Mouse (Mus musculus) gastrocnemius, postnatal 4 days (tissue): Measurements from ENCODE around the gene Ifna2. TPM values are rescaled to one million over a fixed set of nuclear protein-coding genes. Genes with fewer than 3 reads are reported as not detected.

ENCODE experiments used
- DNase-seq, 2 experiments: peaks; one replicate each; pipeline ENCODE4 v3.0.0; 2021 to 2022; ENCODE audit warnings: low spot score in 2 of 2, mixed read lengths in 2 of 2
- long read RNA-seq, 2 experiments: library from polyadenylated mRNA; stranded (forward); transcript quantifications; one replicate each; pipeline ENCODE4 v2.0.0; 2021
- total RNA-seq, 2 experiments: library from RNA; stranded (reverse); gene quantifications; 2 replicates each; pipeline ENCODE4 v1.2.3; 2021

The Ifna2 gene
- not detected for total RNA-seq
- long read RNA-seq, experiment 1: 0 reads
- long read RNA-seq, experiment 2: 0 reads

GRCm38 (mm10) chr4:88683812-88684211, at the start of gene Ifna2:
Gene Ifna2, minus strand, starts transcription at chr4:88683912.
- no peak for DNase-seq

- no peak for DNase-seq
These were observed 43.6 kb upstream of the Ifna2 start for GRCm38 (mm10) chr4:88727324-88727723.

GRCm38 (mm10) chr4:88726727-88727126, 43.0 kb upstream of the Ifna2 start:
- DNase-seq: no peak

- no peak for DNase-seq
These were observed 39.9 kb upstream of the Ifna2 start for GRCm38 (mm10) chr4:88723497-88724090.

GRCm38 (mm10) chr4:88721791-88722721, 38.3 kb upstream of the Ifna2 start, which contains the start of the genes Gm26566 and Klhl9:
Gene Gm26566, plus strand, starts transcription at chr4:88721805.
Gene Klhl9, minus strand, starts transcription at chr4:88722465.
- peak; percentile 91 to 92 for DNase-seq

GRCm38 (mm10) chr4:88718715-88719114, 35.0 kb upstream of the Ifna2 start:
- DNase-seq: no peak

- no peak for DNase-seq
These were observed 31.3 kb upstream of the Ifna2 start for GRCm38 (mm10) chr4:88715059-88715458.

- no peak for DNase-seq
These were observed 30.6 kb upstream of the Ifna2 start for GRCm38 (mm10) chr4:88714281-88714680.

GRCm38 (mm10) chr4:88707128-88707826, 23.6 kb upstream of the Ifna2 start:
- DNase-seq: no peak

GRCm38 (mm10) chr4:88705924-88706323, 22.2 kb upstream of the Ifna2 start:
- no peak for DNase-seq

- DNase-seq: no peak
These were observed 15.6 kb upstream of the Ifna2 start for GRCm38 (mm10) chr4:88699301-88699700.

GRCm38 (mm10) chr4:88698781-88699180, 15.1 kb upstream of the Ifna2 start:
- no peak for DNase-seq

- no peak for DNase-seq
These were observed 14.0 kb upstream of the Ifna2 start for GRCm38 (mm10) chr4:88697753-88698152.

GRCm38 (mm10) chr4:88697108-88697507, 13.4 kb upstream of the Ifna2 start:
- DNase-seq: no peak

- DNase-seq: peak; percentile 32 to 69
These were observed 12.6 kb upstream of the Ifna2 start for GRCm38 (mm10) chr4:88696237-88696884.

- DNase-seq: no peak
These were observed 9.7 kb upstream of the Ifna2 start for GRCm38 (mm10) chr4:88693392-88693791.

- DNase-seq: no peak
These were observed 8.8 kb upstream of the Ifna2 start for GRCm38 (mm10) chr4:88692537-88692936.

- no peak for DNase-seq
These were observed 7.5 kb upstream of the Ifna2 start, which contains the start of gene Ifnab for GRCm38 (mm10) chr4:88691259-88691658. Gene Ifnab, minus strand, starts transcription at chr4:88691359.

GRCm38 (mm10) chr4:88681353-88681752, 2.4 kb downstream of the Ifna2 start:
- DNase-seq: no peak

- no peak for DNase-seq
These were observed 3.4 kb downstream of the Ifna2 start for GRCm38 (mm10) chr4:88680362-88680761.

- no peak for DNase-seq
These were observed 6.9 kb downstream of the Ifna2 start, which contains the start of gene Ifna16 for GRCm38 (mm10) chr4:88676824-88677223. Gene Ifna16, minus strand, starts transcription at chr4:88676924.
